Mouse (Mus musculus): ENCODE results near the gene Dynll2.

GRCm38 (mm10) chr11:88028193-88028684 lies 40.9 kb upstream of the Dynll2 start:
- TF ChIP-seq POLR2A (IDR thresholded peaks at IDR 0.05; ENCODE audit: borderline replicate concordance, extremely low read depth, low read depth, low read length) = no peak
- TF ChIP-seq CTCF (IDR thresholded peaks at IDR 0.05; ENCODE audit: insufficient read depth, low read length) = no peak

Data from lung, adult 2 months (tissue).